Mouse (Mus musculus): ENCODE measurements around the gene Furin. TPM values are rescaled to one million over a fixed set of nuclear protein-coding genes. Genes with fewer than 3 reads are reported as not detected.

The Furin gene
- total and polyA plus RNA-seq, 3 experiments: 13.7 to 32.3 TPM; not detected in 1

DNA sequence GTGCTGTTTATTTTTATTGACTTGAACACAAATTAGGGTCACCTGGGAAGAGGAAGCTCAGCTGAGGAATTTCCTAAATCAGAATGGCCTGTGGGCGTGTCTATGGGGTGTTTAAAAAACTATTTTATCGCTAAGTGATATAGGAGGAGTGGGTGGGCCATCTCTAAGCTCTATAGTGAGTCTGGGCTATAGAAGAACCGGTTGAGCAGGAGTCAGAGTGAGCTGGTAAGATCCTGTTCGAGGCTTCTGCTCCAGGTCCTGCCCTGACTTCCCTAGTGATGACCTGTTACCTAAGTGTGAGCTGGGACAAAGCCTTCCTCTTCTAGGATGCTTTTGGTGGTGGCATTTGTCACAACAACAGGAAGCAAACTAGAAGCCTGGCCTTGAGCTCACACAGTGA, 35.4 kb upstream of the Furin start:
- TF ChIP-seq ZMIZ1 (IDR thresholded peaks at IDR 0.05; ENCODE audit: low read depth, low read length) (0 out of 2 replicates have a peak, but pooled peaks have one; percentile 24), BHLHE40 (IDR thresholded peaks at IDR 0.05; ENCODE audit: borderline replicate concordance, low read depth, low read length) (no peak)
- Histone ChIP-seq H3K9me3 (replicated peaks; ENCODE audit: insufficient read depth, low read length) (no peaks in the 10 kb centered on the region), H3K9ac (ENCODE audit: control insufficient read depth, low read depth, low read length, poor library complexity, severe bottlenecking) (no peak overlapping the region), H3K79me2 (ENCODE audit: control insufficient read depth, insufficient read depth, low read length, poor library complexity) (peaks cover 8% of the 10 kb centered on the region), H3K27me3 (ENCODE audit: control insufficient read depth in 1 of 2, insufficient read depth in 2 of 2, low read length in 2 of 2) (no peaks in the 10 kb centered on the region), H3K27ac (ENCODE audit: control insufficient read depth, low read depth, low read length) (no peak overlapping the region), H3K4me1 (ENCODE audit: control insufficient read depth in 1 of 2, insufficient read depth in 2 of 2, low read length in 2 of 2) (peaks cover 6 to 41% of the 10 kb centered on the region in 2 experiments), H3K4me3 (ENCODE audit: control insufficient read depth in 1 of 2, insufficient read depth in 1 of 2, low read depth in 2 of 2, low read length in 2 of 2) (no peak overlapping the region), H3K36me3 (ENCODE audit: control insufficient read depth in 1 of 2, insufficient read depth in 2 of 2, low read length in 2 of 2) (peaks cover 0 to 19% of the 10 kb centered on the region in 2 experiments; a peak in 2 of 4 replicates)
- no peak for DNase-seq (ENCODE audit: low read depth, low spot score)

DNA sequence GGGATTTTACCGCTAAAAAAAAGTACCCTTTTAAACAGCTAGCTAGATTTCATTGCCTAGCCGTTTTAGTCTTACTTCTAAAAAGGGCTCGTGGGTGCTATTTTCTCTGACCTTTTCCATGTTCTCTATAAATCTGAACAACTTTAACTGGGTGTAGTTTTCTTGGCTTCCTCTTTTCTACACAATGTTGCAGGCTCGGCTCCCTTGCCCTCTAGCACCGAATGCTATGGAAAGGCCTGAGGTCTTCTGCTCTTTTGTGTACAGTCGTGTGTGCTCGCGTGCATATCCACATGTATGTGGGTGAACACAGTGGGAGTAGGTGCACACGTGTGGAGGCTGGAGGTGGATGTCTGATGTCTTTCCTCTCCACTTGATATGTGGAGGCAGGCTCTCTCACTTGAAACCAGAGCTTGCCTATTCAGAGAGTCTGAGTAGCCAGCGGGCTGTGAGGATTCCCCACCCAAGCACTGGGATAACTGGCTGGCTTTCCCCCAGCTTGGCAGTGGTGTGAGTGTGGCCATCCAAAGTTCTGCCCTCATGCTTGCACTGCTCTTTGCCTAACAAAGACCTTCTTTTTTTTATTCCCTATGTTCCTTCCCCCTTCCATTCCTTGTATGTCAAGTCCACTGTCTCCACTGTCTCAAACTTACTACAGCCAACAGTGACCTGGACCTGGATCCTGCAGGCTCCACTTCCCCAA, 34.7 kb upstream of the Furin start:
- Histone ChIP-seq H3K9ac (ENCODE audit: control insufficient read depth, low read depth, low read length, poor library complexity, severe bottlenecking) (no peak overlapping the region), H3K9me3 (replicated peaks; ENCODE audit: insufficient read depth, low read length) (no peaks in the 10 kb centered on the region), H3K79me2 (ENCODE audit: control insufficient read depth, insufficient read depth, low read length, poor library complexity) (peaks cover 8% of the 10 kb centered on the region), H3K27ac (ENCODE audit: control insufficient read depth, low read depth, low read length) (no peak overlapping the region), H3K36me3 (ENCODE audit: control insufficient read depth in 1 of 2, insufficient read depth in 2 of 2, low read length in 2 of 2) (peaks cover 0 to 19% of the 10 kb centered on the region in 2 experiments; a peak in 2 of 4 replicates), H3K4me1 (ENCODE audit: control insufficient read depth in 1 of 2, insufficient read depth in 2 of 2, low read length in 2 of 2) (peaks cover 8 to 41% of the 10 kb centered on the region in 2 experiments; a peak in 3 of 4 replicates), H3K4me3 (ENCODE audit: control insufficient read depth in 1 of 2, insufficient read depth in 1 of 2, low read depth in 2 of 2, low read length in 2 of 2) (no peak overlapping the region), H3K27me3 (ENCODE audit: control insufficient read depth in 1 of 2, insufficient read depth in 2 of 2, low read length in 2 of 2) (no peaks in the 10 kb centered on the region)
- TF ChIP-seq POLR2A (IDR thresholded peaks at IDR 0.05; ENCODE audit: control insufficient read depth in 1 of 2, insufficient read depth in 1 of 2, low read depth in 1 of 2, low read length in 2 of 2, poor library complexity in 1 of 2): no peak
- TF ChIP-seq MAX (IDR thresholded peaks at IDR 0.05; ENCODE audit: low read length): no peak
- no peak for TF ChIP-seq MXI1 (IDR thresholded peaks at IDR 0.05; ENCODE audit: low read depth, low read length)
- TF ChIP-seq TBP (IDR thresholded peaks at IDR 0.05; ENCODE audit: low read depth, low read length): no peak
- TF ChIP-seq MYC (IDR thresholded peaks at IDR 0.05; ENCODE audit: low read depth, low read length): no peak
- TF ChIP-seq JUND (IDR thresholded peaks at IDR 0.05; ENCODE audit: low read depth, low read length): no peak
- no peak for TF ChIP-seq MAFK (IDR thresholded peaks at IDR 0.05; ENCODE audit: borderline replicate concordance, low read depth, low read length)
- TF ChIP-seq CHD1 (IDR thresholded peaks at IDR 0.05; ENCODE audit: low read depth, low read length): no peak
- TF ChIP-seq SIN3A (IDR thresholded peaks at IDR 0.05; ENCODE audit: low read length): no peak
- no peak for TF ChIP-seq SMC3 (IDR thresholded peaks at IDR 0.05; ENCODE audit: low read depth, low read length)
- no peak for TF ChIP-seq BHLHE40 (IDR thresholded peaks at IDR 0.05; ENCODE audit: borderline replicate concordance, low read depth, low read length)
- no peak for TF ChIP-seq EP300 (IDR thresholded peaks at IDR 0.05; ENCODE audit: low read depth in 1 of 2, low read length in 2 of 2)
- TF ChIP-seq ZNF384 (IDR thresholded peaks at IDR 0.05; ENCODE audit: low read depth, low read length): no peak
- no peak for TF ChIP-seq UBTF (IDR thresholded peaks at IDR 0.05; ENCODE audit: borderline replicate concordance, insufficient read depth, low read depth, low read length)
- TF ChIP-seq ELF1 (IDR thresholded peaks at IDR 0.05; ENCODE audit: low read depth, low read length): no peak
- DNase-seq (ENCODE audit: low read depth, low spot score): no peak

Data from MEL (cell line).